Mouse (Mus musculus): ENCODE results near the gene Arf5. TPM values are rescaled to one million over a fixed set of nuclear protein-coding genes. Genes with fewer than 3 reads are reported as not detected.

Gene Arf5
- total and polyA plus RNA-seq, 2 experiments, result 165 to 215 TPM

DNA sequence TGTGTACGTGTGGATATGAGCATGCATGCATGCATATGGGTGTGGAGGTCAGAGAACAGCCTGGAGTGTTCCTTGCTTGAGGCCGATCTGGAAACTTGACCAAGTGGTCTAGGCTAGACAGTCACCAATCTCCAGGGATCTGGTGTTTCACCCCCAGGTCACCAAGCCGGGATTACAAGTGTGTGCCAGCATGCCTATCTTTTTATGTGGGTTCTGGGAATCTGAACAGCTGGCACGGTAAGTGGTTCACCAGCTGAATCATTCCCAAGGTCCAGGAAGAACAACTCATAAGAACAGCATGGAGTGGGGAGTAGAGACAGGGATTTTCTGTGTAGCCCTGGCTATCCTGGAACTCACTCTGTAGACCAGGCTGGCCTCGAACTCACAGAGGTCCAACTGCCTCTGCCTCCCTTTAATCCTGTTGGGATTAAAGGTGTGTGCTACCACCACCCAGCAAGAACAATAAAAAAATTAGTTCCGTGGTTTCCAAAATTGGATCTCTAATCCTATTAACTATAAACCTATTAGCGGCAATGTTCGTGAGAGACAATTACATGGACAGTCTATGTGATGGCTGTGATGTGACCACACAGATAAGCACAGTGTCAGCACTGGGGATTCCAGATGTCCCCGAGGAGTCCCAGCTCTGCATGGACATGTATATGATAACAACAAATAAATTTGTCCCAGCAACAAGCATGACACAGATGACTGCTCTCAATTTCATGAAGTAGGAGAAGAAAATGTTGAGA lies 48.1 kb downstream of the Arf5 start:
- Histone ChIP-seq H3K27me3 (ENCODE audit: control insufficient read depth, insufficient read depth, low read length) (no peaks in the 10 kb centered on the region), H3K36me3 (ENCODE audit: control insufficient read depth, insufficient read depth, low read length) (no peaks in the 10 kb centered on the region), H3K4me3 (ENCODE audit: insufficient read depth, low read depth, low read length) (no peak overlapping the region), H3K4me1 (ENCODE audit: control insufficient read depth, insufficient read depth, low read length) (peaks cover 9% of the 10 kb centered on the region), H3K79me2 (ENCODE audit: control insufficient read depth, insufficient read depth, low read length) (no peaks in the 10 kb centered on the region), H3K9ac (ENCODE audit: low read depth, low read length) (no peak overlapping the region), H3K27ac (replicated peaks; ENCODE audit: insufficient read depth, low read depth, low read length) (no peak overlapping the region)
- DNase-seq (ENCODE audit: extremely low read depth, low read depth, low spot score), result no peak
- 77% methylated on average over 9 of the region's 9 CpGs for whole genome bisulfite sequencing
- TF ChIP-seq CTCF (IDR thresholded peaks at IDR 0.05; ENCODE audit: low read depth, low read length), result no peak
- TF ChIP-seq POLR2A (IDR thresholded peaks at IDR 0.05; ENCODE audit: extremely low read depth, insufficient read depth, low read length), result no peak

DNA sequence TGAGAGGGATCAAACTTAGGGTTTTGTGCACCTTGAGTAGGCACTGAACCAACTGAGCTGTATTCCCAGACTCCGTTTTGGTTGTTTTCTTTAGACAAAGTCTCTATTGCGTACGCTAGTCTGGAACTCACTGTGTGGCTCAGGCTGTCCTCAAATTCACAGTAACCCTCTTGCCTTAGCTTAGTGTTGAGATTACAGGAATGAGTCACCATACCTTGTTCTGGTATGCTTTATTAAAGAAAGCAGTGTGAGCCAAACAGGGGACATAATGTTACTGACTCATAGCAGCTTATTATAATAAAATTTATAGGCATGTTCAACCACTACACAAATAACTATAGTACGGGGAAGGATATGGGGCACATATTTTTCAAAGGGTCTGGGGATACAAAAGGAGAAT lies 50.9 kb downstream of the Arf5 start:
- DNase-seq (ENCODE audit: extremely low read depth, low read depth, low spot score), result no peak
- no peak overlapping the region for H3K4me3 ChIP-seq (ENCODE audit: insufficient read depth, low read depth, low read length)
- no peaks in the 10 kb centered on the region for H3K27me3 ChIP-seq (ENCODE audit: control insufficient read depth, insufficient read depth, low read length)
- no peak overlapping the region for H3K9ac ChIP-seq (ENCODE audit: low read depth, low read length)
- peaks cover 9% of the 10 kb centered on the region for H3K4me1 ChIP-seq (ENCODE audit: control insufficient read depth, insufficient read depth, low read length)
- TF ChIP-seq POLR2A (IDR thresholded peaks at IDR 0.05; ENCODE audit: extremely low read depth, insufficient read depth, low read length), result no peak
- no peak for TF ChIP-seq CTCF (IDR thresholded peaks at IDR 0.05; ENCODE audit: low read depth, low read length)
- H3K79me2 ChIP-seq (ENCODE audit: control insufficient read depth, insufficient read depth, low read length), result no peaks in the 10 kb centered on the region
- H3K27ac ChIP-seq (replicated peaks; ENCODE audit: insufficient read depth, low read depth, low read length), result no peak overlapping the region
- 93% methylated on average over 4 of the region's 4 CpGs for WGBS
- H3K36me3 ChIP-seq (ENCODE audit: control insufficient read depth, insufficient read depth, low read length), result no peaks in the 10 kb centered on the region

DNA sequence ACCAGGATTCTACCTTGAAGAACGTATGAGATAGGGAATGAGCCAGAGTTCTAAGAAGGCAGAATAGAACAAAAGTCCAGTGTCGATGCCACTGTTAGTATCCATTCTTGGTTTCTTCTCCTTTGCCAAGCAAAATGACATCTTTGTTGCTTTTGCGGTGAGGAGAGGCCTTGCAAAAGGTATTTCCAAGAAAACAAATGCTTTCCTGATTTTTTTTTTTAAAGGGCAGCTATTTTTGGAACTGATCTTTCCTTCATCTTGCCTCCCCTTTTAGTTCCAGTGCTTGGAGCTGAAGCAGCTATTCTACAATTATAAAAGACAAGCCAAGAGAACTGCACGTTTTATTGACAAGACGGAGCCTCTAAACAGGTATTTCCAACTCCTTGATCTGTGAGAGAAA lies 51.5 kb downstream of the Arf5 start, which contains the start of gene Snd1:
Gene Snd1 (plus strand): TSS at position 301 of the 400 bp plus-strand sequence.
- Histone ChIP-seq H3K27ac (replicated peaks; ENCODE audit: insufficient read depth, low read depth, low read length) (no peak within 1 kb of the TSS), H3K4me1 (ENCODE audit: control insufficient read depth, insufficient read depth, low read length) (peaks cover 9% of the 10 kb centered on the region), H3K27me3 (ENCODE audit: control insufficient read depth, insufficient read depth, low read length) (no peaks in the 10 kb centered on the region), H3K4me3 (ENCODE audit: insufficient read depth, low read depth, low read length) (no peak within 1 kb of the TSS), H3K79me2 (ENCODE audit: control insufficient read depth, insufficient read depth, low read length) (no peaks in the 10 kb centered on the region), H3K9ac (ENCODE audit: low read depth, low read length) (no peak within 1 kb of the TSS), H3K36me3 (ENCODE audit: control insufficient read depth, insufficient read depth, low read length) (no peaks in the 10 kb centered on the region)
- no peak for DNase-seq (ENCODE audit: extremely low read depth, low read depth, low spot score)
- 86% methylated on average over 5 of the region's 5 CpGs for WGBS
- TF ChIP-seq CTCF (IDR thresholded peaks at IDR 0.05; ENCODE audit: low read depth, low read length), result no peak
- TF ChIP-seq POLR2A (IDR thresholded peaks at IDR 0.05; ENCODE audit: extremely low read depth, insufficient read depth, low read length), result no peak

Other genes starting within 250 kb of the Arf5 start
- gene Zfp800, start 25.6 kb upstream of the Arf5 start, total RNA-seq (2014; rRNA removed), result 8.7 and 12.3 TPM in 2 replicates
- gene Zfp800, start 25.6 kb upstream of the Arf5 start, polyA plus RNA-seq (2012; rRNA removed), result 1.5 and 1.7 TPM in 2 replicates
- gene Fscn3, start 4.2 kb downstream of the Arf5 start, total RNA-seq (2014; rRNA removed), result 0.09 TPM in 1 of 2 replicates, not detected in the other
- gene Fscn3, start 4.2 kb downstream of the Arf5 start, polyA plus RNA-seq (2012; rRNA removed), result 0.06 TPM in 1 of 2 replicates, not detected in the other
- 9.9 and 12.0 TPM in 2 replicates for gene Gcc1, start 4.8 kb downstream of the Arf5 start, total RNA-seq (2014; rRNA removed)
- 3.9 and 4.3 TPM in 2 replicates for gene Gcc1, start 4.8 kb downstream of the Arf5 start, polyA plus RNA-seq (2012; rRNA removed)
- not detected in 2 replicates for gene Pax4, start 25.8 kb downstream of the Arf5 start, total RNA-seq (2014; rRNA removed)
- gene Pax4, start 25.8 kb downstream of the Arf5 start, polyA plus RNA-seq (2012; rRNA removed), result not detected in 2 replicates
- 64.2 and 85.4 TPM in 2 replicates for gene Snd1, start 51.6 kb downstream of the Arf5 start, total RNA-seq (2014; rRNA removed)
- gene Snd1, start 51.6 kb downstream of the Arf5 start, polyA plus RNA-seq (2012; rRNA removed), result 83.9 and 88.6 TPM in 2 replicates